Mouse (Mus musculus) neural tube, embryonic 15.5 days (tissue): ENCODE results near the gene Cfap97. TPM values are rescaled to one million over a fixed set of nuclear protein-coding genes. Genes with fewer than 3 reads are reported as not detected.
A peak's percentile ranks its signal among the peaks of the same experiment; 100 is the strongest.
"Not testable (repeated sequence)": the region's sequence is repeated elsewhere in the genome, so short reads cannot be mapped to it uniquely, and the experiment has no call there.

Source experiments
- ATAC-seq: fragments of 200-750 bp; cut with Nextera tagmentation; 2 replicates; pipeline ENCODE4 v1.8.0; 2017; ENCODE audit warnings: mild to moderate bottlenecking, moderate TSS enrichment, moderate library complexity; ENCODE audit not compliant: low FRiP score
- H3K27ac ChIP-seq: fragments of 300-500 bp; sonication (generic); replicated peaks from 2 replicates; pipeline ENCODE4 v1.5.1; 2015; ENCODE audit warnings: mild to moderate bottlenecking, inconsistent platforms
- H3K27me3 ChIP-seq: fragments of 300-500 bp; sonication (generic); replicated peaks from 2 replicates; pipeline ENCODE4 v1.6.1; 2015; ENCODE audit warnings: inconsistent platforms
- H3K36me3 ChIP-seq: fragments of 300-500 bp; sonication (generic); 2 replicates; pipeline ENCODE4 v1.6.1; 2015; ENCODE audit warnings: inconsistent platforms
- H3K4me1 ChIP-seq: fragments of 300-500 bp; sonication (generic); 2 replicates; pipeline ENCODE4 v1.6.1; 2015; ENCODE audit warnings: inconsistent platforms
- H3K4me2 ChIP-seq: fragments of 300-500 bp; sonication (generic); 2 replicates; pipeline ENCODE4 v1.6.1; 2015; ENCODE audit warnings: inconsistent platforms, mild to moderate bottlenecking, moderate library complexity
- H3K4me3 ChIP-seq: fragments of 300-500 bp; sonication (generic); replicated peaks from 2 replicates; pipeline ENCODE4 v1.5.1; 2015; ENCODE audit warnings: mild to moderate bottlenecking, inconsistent platforms
- H3K9ac ChIP-seq: fragments of 300-500 bp; sonication (generic); replicated peaks from 2 replicates; pipeline ENCODE4 v1.6.1; 2015; ENCODE audit warnings: mild to moderate bottlenecking, inconsistent platforms
- H3K9me3 ChIP-seq: fragments of 300-500 bp; sonication (generic); replicated peaks from 2 replicates; pipeline ENCODE4 v1.6.1; 2016; ENCODE audit warnings: inconsistent platforms
- WGBS: fragments of 180-500 bp; shearing (Covaris S2); methylation state at CpG from one replicate; pipeline ENCODE4 v1.1.7; 2015; ENCODE audit warnings: mixed read lengths; 5-methylcytosine and 5-hydroxymethylcytosine counted together
- polyA plus RNA-seq: library from polyadenylated mRNA; unstranded; fragments of >200 nt; fragmentation: Nextera tagmentation; extraction: Ambion mirVana; gene quantifications from 2 replicates; pipeline ENCODE4 v1.2.1, GENCODE M21; 2015

Cfap97 gene
- polyA plus RNA-seq: 25.0 and 26.5 TPM in 2 replicates

GRCm38 (mm10) chr8:46151202-46152062 lies at the start of gene Cfap97:
Gene Cfap97 (plus strand): TSS chr8:46151771.
- H3K27me3 ChIP-seq: peaks cover 9% of the 10 kb centered on the region; the same call in 1 of the 2 replicates
- no peaks in the 10 kb centered on the region for H3K9me3 ChIP-seq
- peak within 1 kb of the TSS; percentile 88 for H3K4me2 ChIP-seq
- peak; percentile 86 for ATAC-seq
- H3K4me3 ChIP-seq: peak within 1 kb of the TSS; percentile 87
- H3K9ac ChIP-seq: peak within 1 kb of the TSS; percentile 90
- WGBS: 1% methylated on average over 71 of the region's 75 CpGs
- no peaks in the 10 kb centered on the region for H3K36me3 ChIP-seq
- peaks cover 36% of the 10 kb centered on the region for H3K4me1 ChIP-seq
- peak within 1 kb of the TSS; percentile 87 for H3K27ac ChIP-seq

- no peak overlapping the region for H3K9ac ChIP-seq
- ATAC-seq: no peak
- peaks cover 36% of the 10 kb centered on the region for H3K36me3 ChIP-seq
- H3K4me3 ChIP-seq: no peak overlapping the region
- H3K4me2 ChIP-seq: no peak overlapping the region
- H3K4me1 ChIP-seq: 0 out of 2 replicates have a peak, but pooled peaks cover under 1% of the 10 kb centered on the region
- H3K9me3 ChIP-seq: peaks cover 5% of the 10 kb centered on the region; the same call in 1 of the 2 replicates
- no peaks in the 10 kb centered on the region for H3K27me3 ChIP-seq
- no peak overlapping the region for H3K27ac ChIP-seq
- WGBS: 94% methylated on average over 11 of the region's 11 CpGs
Measured at GRCm38 (mm10) chr8:46103434-46103833, 48.1 kb upstream of the Cfap97 start.

- ATAC-seq: 0 out of 2 replicates have a peak, but pooled peaks have one; percentile 28
Measured at GRCm38 (mm10) chr8:46107690-46108089, 43.9 kb upstream of the Cfap97 start.

GRCm38 (mm10) chr8:46113421-46114170 lies 38.0 kb upstream of the Cfap97 start:
- not testable (repeated sequence) for H3K27ac ChIP-seq, H3K36me3 ChIP-seq, ATAC-seq, H3K4me2 ChIP-seq, H3K9me3 ChIP-seq, H3K4me3 ChIP-seq, H3K27me3 ChIP-seq, H3K4me1 ChIP-seq, H3K9ac ChIP-seq

More at GRCm38 (mm10) chr8:46107690-46108089, 43.9 kb upstream of the Cfap97 start:
- no peaks in the 10 kb centered on the region for H3K27me3 ChIP-seq
- H3K4me2 ChIP-seq: no peak overlapping the region
- peaks cover 11% of the 10 kb centered on the region; the same call in 1 of the 2 replicates for H3K4me1 ChIP-seq
- no peak overlapping the region for H3K9ac ChIP-seq
- H3K36me3 ChIP-seq: peaks cover 9% of the 10 kb centered on the region
- no peak overlapping the region for H3K27ac ChIP-seq
- no peak overlapping the region for H3K4me3 ChIP-seq
- no peaks in the 10 kb centered on the region for H3K9me3 ChIP-seq

- WGBS: 84% methylated on average over 3 of the region's 3 CpGs
- H3K27me3 ChIP-seq: no peaks in the 10 kb centered on the region
- no peak overlapping the region for H3K4me2 ChIP-seq
- H3K36me3 ChIP-seq: peaks cover 7% of the 10 kb centered on the region
- no peak overlapping the region for H3K4me3 ChIP-seq
- H3K9me3 ChIP-seq: no peaks in the 10 kb centered on the region
- H3K27ac ChIP-seq: no peak overlapping the region
- H3K4me1 ChIP-seq: no peaks in the 10 kb centered on the region
- no peak for ATAC-seq
- no peak overlapping the region for H3K9ac ChIP-seq
Measured at GRCm38 (mm10) chr8:46117172-46117571, 34.4 kb upstream of the Cfap97 start.

- no peak overlapping the region for H3K4me2 ChIP-seq
- no peaks in the 10 kb centered on the region for H3K9me3 ChIP-seq
- no peaks in the 10 kb centered on the region for H3K4me1 ChIP-seq
- no peak overlapping the region for H3K27ac ChIP-seq
- no peak overlapping the region for H3K4me3 ChIP-seq
- whole genome bisulfite sequencing: 96% methylated on average over 3 of the region's 3 CpGs
- no peaks in the 10 kb centered on the region for H3K27me3 ChIP-seq
- peaks cover 10% of the 10 kb centered on the region for H3K36me3 ChIP-seq
- H3K9ac ChIP-seq: no peak overlapping the region
- ATAC-seq: no peak
Measured at GRCm38 (mm10) chr8:46119176-46119575, 32.4 kb upstream of the Cfap97 start.

GRCm38 (mm10) chr8:46122498-46122897 lies 29.1 kb upstream of the Cfap97 start:
- no peak for ATAC-seq
- no peak overlapping the region for H3K4me2 ChIP-seq

GRCm38 (mm10) chr8:46130426-46130825 lies 21.1 kb upstream of the Cfap97 start:
- Histone ChIP-seq H3K27me3 (no peaks in the 10 kb centered on the region), H3K27ac (no peak overlapping the region), H3K4me3 (no peak overlapping the region), H3K4me2 (no peak overlapping the region), H3K36me3 (0 out of 2 replicates have a peak, but pooled peaks cover 5% of the 10 kb centered on the region), H3K9ac (no peak overlapping the region), H3K9me3 (no peaks in the 10 kb centered on the region), H3K4me1 (no peaks in the 10 kb centered on the region)
- ATAC-seq: no peak
- WGBS: 81% methylated on average over 2 of the region's 2 CpGs

More at GRCm38 (mm10) chr8:46122498-46122897, 29.1 kb upstream of the Cfap97 start:
- 94% methylated on average over 2 of the region's 2 CpGs for WGBS
- Histone ChIP-seq H3K4me3 (no peak overlapping the region), H3K9me3 (no peaks in the 10 kb centered on the region), H3K27ac (no peak overlapping the region), H3K4me1 (no peaks in the 10 kb centered on the region), H3K9ac (no peak overlapping the region), H3K36me3 (0 out of 2 replicates have a peak, but pooled peaks cover 3% of the 10 kb centered on the region), H3K27me3 (no peaks in the 10 kb centered on the region)

GRCm38 (mm10) chr8:46135546-46135945 lies 16.0 kb upstream of the Cfap97 start:
- not testable (repeated sequence) for ATAC-seq

GRCm38 (mm10) chr8:46137336-46137735 lies 14.2 kb upstream of the Cfap97 start:
- Histone ChIP-seq H3K4me3 (no peak overlapping the region), H3K27ac (no peak overlapping the region), H3K27me3 (no peaks in the 10 kb centered on the region), H3K4me2 (no peak overlapping the region), H3K36me3 (0 out of 2 replicates have a peak, but pooled peaks cover 5% of the 10 kb centered on the region), H3K4me1 (peaks cover 7% of the 10 kb centered on the region; the same call in 1 of the 2 replicates), H3K9ac (no peak overlapping the region), H3K9me3 (no peaks in the 10 kb centered on the region)
- 91% methylated on average over 1 of the region's 1 CpGs for WGBS
- ATAC-seq: no peak

More at GRCm38 (mm10) chr8:46135546-46135945, 16.0 kb upstream of the Cfap97 start:
- not testable (repeated sequence) for H3K4me3 ChIP-seq, H3K9ac ChIP-seq, H3K9me3 ChIP-seq, H3K36me3 ChIP-seq, H3K27ac ChIP-seq, H3K4me2 ChIP-seq, H3K27me3 ChIP-seq, H3K4me1 ChIP-seq
- WGBS: 82% methylated on average over 2 of the region's 2 CpGs

- peaks cover 8% of the 10 kb centered on the region; the same call in 1 of the 2 replicates for H3K4me1 ChIP-seq
- H3K36me3 ChIP-seq: 0 out of 2 replicates have a peak, but pooled peaks cover 5% of the 10 kb centered on the region
- no peak for ATAC-seq
- WGBS: 88% methylated on average over 10 of the region's 10 CpGs
- H3K9me3 ChIP-seq: no peaks in the 10 kb centered on the region
- no peak overlapping the region for H3K27ac ChIP-seq
- no peak overlapping the region for H3K9ac ChIP-seq
- H3K4me2 ChIP-seq: no peak overlapping the region
- no peaks in the 10 kb centered on the region for H3K27me3 ChIP-seq
- H3K4me3 ChIP-seq: no peak overlapping the region
Measured at GRCm38 (mm10) chr8:46137843-46138596, 13.6 kb upstream of the Cfap97 start.
